Mouse (Mus musculus) forebrain, embryonic 16.5 days (tissue): ENCODE data around the gene Nav2. TPM values are rescaled to one million over a fixed set of nuclear protein-coding genes. Genes with fewer than 3 reads are reported as not detected.

ENCODE experiments used
- ATAC-seq: fragments of 200-750 bp; cut with Nextera tagmentation; 2 replicates; pipeline ENCODE4 v1.8.0; 2017; ENCODE audit warnings: mild to moderate bottlenecking, moderate library complexity
- H3K27ac ChIP-seq: fragments of 300-500 bp; sonication (generic); 2 replicates; pipeline ENCODE4 v1.5.1; 2014; ENCODE audit warnings: low read length, control low read depth
- H3K27me3 ChIP-seq: fragments of 300-500 bp; sonication (generic); replicated peaks from 2 replicates; pipeline ENCODE4 v1.6.1; 2014; ENCODE audit warnings: low read length; ENCODE audit not compliant: control insufficient read depth, insufficient read depth
- H3K36me3 ChIP-seq: fragments of 300-500 bp; sonication (generic); 2 replicates; pipeline ENCODE4 v1.6.1; 2014; ENCODE audit not compliant: control insufficient read depth, insufficient read depth
- H3K4me1 ChIP-seq: fragments of 300-500 bp; sonication (generic); replicated peaks from 2 replicates; pipeline ENCODE4 v1.6.1; 2014; ENCODE audit warnings: low read length; ENCODE audit not compliant: control insufficient read depth, insufficient read depth
- H3K4me2 ChIP-seq: fragments of 300-500 bp; sonication (generic); 2 replicates; pipeline ENCODE4 v1.6.1; 2014; ENCODE audit warnings: mild to moderate bottlenecking, low read length, control low read depth
- H3K4me3 ChIP-seq: fragments of 300-500 bp; sonication (generic); replicated peaks from 2 replicates; pipeline ENCODE4 v1.5.1; 2014; ENCODE audit warnings: mild to moderate bottlenecking, low read length, control low read depth
- H3K9ac ChIP-seq: fragments of 300-500 bp; sonication (generic); replicated peaks from 2 replicates; pipeline ENCODE4 v1.6.1; 2014; ENCODE audit warnings: low read depth, low read length, control low read depth
- H3K9me3 ChIP-seq: fragments of 300-500 bp; sonication (generic); 2 replicates; pipeline ENCODE4 v1.6.1; 2016; ENCODE audit warnings: low read length; ENCODE audit not compliant: control insufficient read depth
- WGBS: fragments of 180-500 bp; shearing (Covaris S2); extraction: QIAGEN DNeasy Blood & Tissue Kit; methylation state at CpG from one replicate; pipeline ENCODE4 v1.1.7; 2014; 5-methylcytosine and 5-hydroxymethylcytosine counted together
- polyA plus RNA-seq: library from polyadenylated mRNA; unstranded; fragments of >200 nt; fragmentation: Nextera tagmentation; extraction: Ambion mirVana; gene quantifications from 2 replicates; pipeline ENCODE4 v1.2.1, GENCODE M21; 2015

The Nav2 gene
- polyA plus RNA-seq, 1 experiment from 2014 or later: 35.2 TPM

DNA sequence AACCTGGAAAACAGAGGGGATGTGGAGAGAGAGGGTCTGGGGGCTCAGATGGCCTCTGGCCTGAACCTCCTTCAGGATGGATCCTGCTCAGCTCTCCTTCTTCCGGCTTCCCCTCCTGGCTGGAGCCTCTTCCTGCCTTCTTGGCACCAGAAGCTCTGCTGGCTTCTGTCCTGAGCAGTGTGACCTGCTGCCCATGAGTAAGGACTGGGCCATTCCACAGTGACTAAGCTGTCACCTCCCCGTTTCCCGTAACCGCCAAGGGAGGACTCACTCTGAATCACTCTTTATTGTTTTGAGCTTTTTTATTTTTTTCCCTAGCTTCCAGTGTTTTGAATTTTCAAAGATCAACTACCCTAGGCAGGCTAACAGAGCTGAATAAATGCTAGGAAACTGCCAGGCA lies 304.5 kb downstream of the Nav2 start:
- Histone ChIP-seq H3K9ac (no peak overlapping the region), H3K9me3 (no peaks in the 10 kb centered on the region), H3K4me1 (0 out of 2 replicates have a peak, but pooled peaks cover 2% of the 10 kb centered on the region), H3K27me3 (no peaks in the 10 kb centered on the region; the same call in 1 of the 2 replicates), H3K36me3 (no peaks in the 10 kb centered on the region), H3K4me2 (no peak overlapping the region), H3K4me3 (no peak overlapping the region), H3K27ac (no peak overlapping the region)
- ATAC-seq: no peak
- 74% methylated on average over 4 of the region's 4 CpGs for WGBS

DNA sequence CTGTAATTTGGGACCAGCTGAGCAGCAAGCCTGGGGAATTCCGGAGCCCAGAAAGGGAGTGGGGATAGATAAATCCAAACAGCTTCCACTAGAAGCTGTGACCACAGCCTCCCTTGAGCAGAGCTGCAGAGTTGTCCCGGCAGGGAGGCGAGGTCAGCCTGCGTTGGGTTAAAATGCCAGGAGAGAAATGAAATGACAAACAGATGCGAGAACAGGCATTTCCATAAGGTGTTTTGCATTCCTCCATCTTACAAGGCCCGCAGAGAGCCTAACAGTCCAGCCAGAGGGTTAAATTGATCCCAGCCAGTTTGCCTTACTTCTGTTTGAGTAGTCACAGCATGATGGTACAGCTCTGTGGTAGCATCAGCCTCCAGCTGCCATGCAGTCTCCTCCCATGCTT lies 309.3 kb downstream of the Nav2 start:
- Histone ChIP-seq H3K9ac (no peak overlapping the region), H3K4me1 (no peaks in the 10 kb centered on the region), H3K4me3 (no peak overlapping the region), H3K27ac (no peak overlapping the region), H3K27me3 (no peaks in the 10 kb centered on the region; the same call in 1 of the 2 replicates), H3K36me3 (no peaks in the 10 kb centered on the region), H3K9me3 (peaks cover 4% of the 10 kb centered on the region), H3K4me2 (no peak overlapping the region)
- WGBS: 73% methylated on average over 6 of the region's 6 CpGs
- ATAC-seq: no peak

DNA sequence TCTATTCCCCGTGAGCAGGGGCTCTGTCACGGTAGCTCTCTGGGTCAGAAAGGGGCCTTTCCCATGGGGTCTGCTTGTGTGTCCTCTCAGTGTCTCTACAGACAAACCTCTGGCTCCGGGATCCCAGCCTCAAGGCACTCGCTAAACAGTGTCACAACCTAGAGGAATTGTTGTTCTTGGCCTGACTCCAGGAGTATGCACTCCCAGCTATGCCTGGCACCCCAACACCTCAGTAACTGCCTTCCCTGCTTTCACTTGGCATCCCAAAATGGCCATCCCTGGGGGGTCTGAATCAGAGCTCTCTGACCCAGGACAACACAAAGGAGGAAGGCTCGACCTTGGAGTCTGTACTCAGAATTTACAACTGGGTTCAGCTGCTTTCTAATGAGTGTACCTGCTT lies 317.2 kb downstream of the Nav2 start:
- Histone ChIP-seq H3K4me2 (no peak overlapping the region), H3K9me3 (peaks cover 4% of the 10 kb centered on the region), H3K4me1 (no peaks in the 10 kb centered on the region), H3K27ac (no peak overlapping the region), H3K9ac (no peak overlapping the region), H3K27me3 (no peaks in the 10 kb centered on the region), H3K36me3 (no peaks in the 10 kb centered on the region), H3K4me3 (no peak overlapping the region)
- ATAC-seq: no peak
- 68% methylated on average over 5 of the region's 5 CpGs for WGBS

DNA sequence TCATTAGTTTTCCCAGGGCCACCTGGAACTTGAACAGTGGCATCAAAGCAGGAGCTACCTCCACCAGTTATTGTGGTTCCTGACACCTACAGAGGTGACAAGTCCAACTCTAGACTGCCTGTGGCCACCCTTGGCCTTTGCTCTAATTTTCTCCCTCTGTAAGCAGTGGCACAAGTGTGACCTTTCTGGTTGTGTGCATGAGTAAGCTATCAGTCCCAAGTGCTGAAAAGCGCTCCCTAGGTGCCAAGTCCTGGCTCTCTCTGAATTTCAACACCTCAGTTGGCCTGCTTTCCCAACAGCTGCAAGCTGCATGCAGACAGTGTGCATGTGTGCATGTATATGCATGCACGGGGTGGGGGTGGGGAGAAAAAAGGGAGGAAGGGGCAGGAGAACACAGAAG lies 324.5 kb downstream of the Nav2 start:
- Histone ChIP-seq H3K9ac (no peak overlapping the region), H3K4me3 (no peak overlapping the region), H3K4me2 (no peak overlapping the region), H3K36me3 (no peaks in the 10 kb centered on the region), H3K27me3 (no peaks in the 10 kb centered on the region), H3K4me1 (no peaks in the 10 kb centered on the region), H3K9me3 (no peaks in the 10 kb centered on the region), H3K27ac (no peak overlapping the region)
- no peak for ATAC-seq
- 79% methylated on average over 2 of the region's 2 CpGs for WGBS

DNA sequence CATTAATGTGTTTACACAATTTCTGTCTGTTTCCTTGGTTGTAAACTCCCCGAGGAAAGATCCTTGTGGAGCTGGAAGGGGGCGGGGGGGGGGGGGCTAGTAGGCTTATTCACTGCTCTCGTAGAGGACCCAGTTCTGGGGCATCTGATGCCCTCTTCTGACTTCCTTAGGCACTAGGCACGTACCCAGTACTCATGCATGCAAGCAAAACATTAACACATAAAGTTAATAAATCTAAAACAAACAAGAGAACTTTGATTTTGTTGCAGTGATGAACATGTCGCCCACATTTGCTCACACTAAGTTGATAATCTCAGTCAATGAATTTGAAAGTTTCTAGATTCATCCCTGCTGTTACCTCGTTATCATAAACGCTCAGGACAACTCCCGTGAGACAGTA lies 325.8 kb downstream of the Nav2 start:
- Histone ChIP-seq H3K36me3 (no peaks in the 10 kb centered on the region), H3K4me3 (no peak overlapping the region), H3K4me2 (no peak overlapping the region), H3K27me3 (no peaks in the 10 kb centered on the region), H3K9ac (no peak overlapping the region), H3K9me3 (no peaks in the 10 kb centered on the region), H3K4me1 (no peaks in the 10 kb centered on the region), H3K27ac (no peak overlapping the region)
- no peak for ATAC-seq
- 82% methylated on average over 8 of the region's 8 CpGs for WGBS

DNA sequence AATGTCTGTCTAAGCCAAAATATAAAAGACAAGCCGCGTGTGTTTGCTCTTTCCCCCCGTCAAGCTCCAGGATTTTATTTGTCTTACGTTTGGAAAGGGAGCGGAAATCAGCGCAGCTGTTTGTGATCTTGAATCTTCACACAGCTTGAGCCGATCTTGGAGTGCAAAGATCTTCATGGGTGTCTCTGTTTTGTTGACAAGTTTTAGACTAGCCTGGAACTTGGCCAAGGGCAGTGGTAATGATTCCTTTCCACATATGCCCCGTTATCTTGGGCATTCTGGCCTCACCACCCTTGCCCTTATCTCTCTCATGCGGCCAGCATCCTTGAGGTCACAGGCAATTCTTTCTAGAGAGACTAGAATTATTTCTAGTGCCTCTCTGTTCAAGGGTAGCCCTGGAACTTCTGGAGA lies 326.8 kb downstream of the Nav2 start:
- no peak overlapping the region for H3K4me2 ChIP-seq
- WGBS: 65% methylated on average over 9 of the region's 9 CpGs
- H3K4me3 ChIP-seq: no peak overlapping the region
- H3K27me3 ChIP-seq: no peaks in the 10 kb centered on the region
- H3K9me3 ChIP-seq: no peaks in the 10 kb centered on the region
- ATAC-seq: no peak
- no peaks in the 10 kb centered on the region for H3K4me1 ChIP-seq
- no peak overlapping the region for H3K9ac ChIP-seq
- H3K27ac ChIP-seq: no peak overlapping the region
- H3K36me3 ChIP-seq: no peaks in the 10 kb centered on the region

DNA sequence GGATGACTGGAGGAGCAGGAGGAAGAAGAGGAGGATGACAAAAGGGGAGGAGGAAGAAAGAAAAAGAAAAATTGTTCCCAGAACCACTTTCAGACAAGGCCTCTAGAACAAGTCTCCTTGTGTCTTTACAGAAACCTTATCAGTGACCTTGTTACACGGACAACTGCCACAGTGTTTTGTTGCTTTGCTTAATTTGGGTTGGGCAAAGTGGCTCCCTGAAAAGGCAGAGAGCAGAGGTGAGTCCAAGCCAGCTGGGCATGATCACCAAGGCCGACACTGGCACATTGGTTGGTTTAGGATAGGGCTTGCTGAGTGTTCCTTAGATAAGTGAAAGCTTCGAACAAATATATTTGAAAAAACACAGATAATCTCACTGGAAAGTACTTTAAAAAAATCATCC lies 327.3 kb downstream of the Nav2 start:
- Histone ChIP-seq H3K4me2 (no peak overlapping the region), H3K4me1 (no peaks in the 10 kb centered on the region), H3K4me3 (no peak overlapping the region), H3K9ac (no peak overlapping the region), H3K27me3 (no peaks in the 10 kb centered on the region), H3K36me3 (no peaks in the 10 kb centered on the region), H3K27ac (no peak overlapping the region), H3K9me3 (no peaks in the 10 kb centered on the region)
- 77% methylated on average over 3 of the region's 3 CpGs for WGBS
- no peak for ATAC-seq

DNA sequence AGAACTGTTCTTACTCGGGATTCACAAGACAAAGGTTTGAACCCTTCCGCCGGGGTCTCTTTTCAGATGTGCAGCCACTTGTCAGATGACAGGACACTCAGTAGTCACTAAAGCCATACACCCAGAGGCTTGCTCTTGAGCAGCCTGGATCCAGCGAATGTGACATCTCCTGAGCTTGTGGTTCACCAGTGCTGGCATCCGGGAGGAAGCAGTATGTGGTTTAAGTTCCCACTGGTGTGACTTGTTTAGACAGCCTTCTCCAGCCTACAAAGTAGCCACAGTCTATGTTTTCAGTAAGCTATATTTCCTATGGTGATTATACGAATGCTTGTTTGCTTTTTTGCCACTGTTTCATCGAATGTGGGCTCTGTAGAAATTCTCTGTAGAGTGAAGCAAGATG lies 331.9 kb downstream of the Nav2 start:
- no peaks in the 10 kb centered on the region for H3K27me3 ChIP-seq
- 84% methylated on average over 7 of the region's 7 CpGs for WGBS
- no peak for ATAC-seq

DNA sequence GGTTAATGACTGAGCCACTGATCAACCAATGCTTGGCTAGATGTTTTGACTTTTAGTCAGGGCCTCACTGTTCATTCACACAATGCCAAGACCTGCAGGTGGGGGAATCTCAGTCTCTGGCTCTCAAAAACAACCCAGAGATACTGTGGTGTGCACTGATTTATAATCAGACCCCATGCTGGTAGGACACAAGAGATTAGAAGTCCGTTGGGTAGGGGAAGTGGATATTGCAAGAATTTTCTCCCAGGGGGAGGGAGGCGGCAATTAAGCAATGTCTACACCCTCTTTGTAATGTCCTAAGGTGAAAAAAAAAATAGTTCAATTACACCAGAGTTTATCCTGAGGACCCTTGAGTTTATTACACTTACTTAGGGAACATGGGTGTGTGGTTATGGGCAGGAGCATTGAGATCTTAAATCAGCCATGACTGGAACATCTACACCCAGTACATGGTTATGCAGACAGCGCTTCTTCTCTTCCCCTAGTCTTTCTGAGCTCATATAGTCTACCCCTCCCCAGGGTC lies 332.8 kb downstream of the Nav2 start:
- ATAC-seq: no peak
- Histone ChIP-seq H3K4me1 (peaks cover 5% of the 10 kb centered on the region), H3K4me2 (no peak overlapping the region), H3K36me3 (no peaks in the 10 kb centered on the region), H3K27me3 (no peaks in the 10 kb centered on the region), H3K4me3 (no peak overlapping the region), H3K9ac (no peak overlapping the region), H3K9me3 (no peaks in the 10 kb centered on the region), H3K27ac (no peak overlapping the region)
- 64% methylated on average over 3 of the region's 3 CpGs for WGBS

More for the DNA sequence above, 331.9 kb downstream of the Nav2 start:
- Histone ChIP-seq H3K4me2 (no peak overlapping the region), H3K4me3 (no peak overlapping the region), H3K9me3 (no peaks in the 10 kb centered on the region), H3K27ac (no peak overlapping the region), H3K9ac (no peak overlapping the region), H3K4me1 (peaks cover 4% of the 10 kb centered on the region; the same call in 1 of the 2 replicates), H3K36me3 (no peaks in the 10 kb centered on the region)

DNA sequence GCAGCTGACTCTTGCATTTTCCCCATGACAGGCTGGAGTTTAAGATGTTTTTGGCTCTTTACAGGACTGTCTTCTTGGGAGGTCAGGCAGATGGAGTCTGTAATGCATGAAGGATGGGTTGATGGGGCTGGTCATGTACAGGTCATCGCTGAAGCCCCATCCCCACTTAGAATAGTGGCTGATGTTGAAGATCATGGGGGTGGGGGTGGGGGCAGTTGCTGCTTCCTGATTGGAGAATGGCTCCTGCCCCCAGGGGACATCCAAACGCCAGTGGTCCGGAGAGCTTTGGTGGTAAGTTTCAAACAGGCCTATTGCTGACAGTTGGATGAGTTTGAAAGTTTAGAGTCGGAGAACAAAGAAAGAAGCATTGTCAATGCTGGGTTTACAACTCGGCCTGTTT lies 333.7 kb downstream of the Nav2 start:
- H3K9me3 ChIP-seq: no peaks in the 10 kb centered on the region
- no peak for ATAC-seq
- H3K9ac ChIP-seq: no peak overlapping the region
- H3K4me1 ChIP-seq: peaks cover 14% of the 10 kb centered on the region
- WGBS: 54% methylated on average over 5 of the region's 5 CpGs
- H3K36me3 ChIP-seq: no peaks in the 10 kb centered on the region
- no peaks in the 10 kb centered on the region for H3K27me3 ChIP-seq
- H3K27ac ChIP-seq: no peak overlapping the region
- H3K4me2 ChIP-seq: no peak overlapping the region
- H3K4me3 ChIP-seq: no peak overlapping the region
